In genomic region chr16:45873397-45873796, GRCm38 (mm10) we compare ENCODE assay signal across 12 mouse cellular contexts.
DNase-seq lines count a peak whose midpoint lies in the region; ATAC-seq lines count a peak whose summit lies in the region.
"Had no signal": no experiment of that assay in that cellular context is flagged by ENCODE, and none has a peak within 500 bp of the region (broad histone marks: within the 10 kb centered on the region; RNA-seq: fewer than 3 reads in every experiment).

No protein-coding gene starts in this region.

- peak; percentile 59 to 63 for DNase-seq in cerebellum, postnatal 14 days
- DNase-seq in cerebellum, postnatal 4 days (ENCODE audit: low spot score in 2 of 2): no peak
- peak; percentile 58 for DNase-seq in adipocyte (ENCODE audit: low spot score)
- no peak for DNase-seq in hindbrain, embryonic 10.5 days (ENCODE audit: low spot score)
- DNase-seq: cerebellum, adult 18-20 months had no signal

- H3K9ac ChIP-seq in heart, embryonic 12.5 days: no peak overlapping the region
- no peak overlapping the region for H3K9ac ChIP-seq in lung, embryonic 15.5 days
- H3K9ac ChIP-seq in midbrain, embryonic 15.5 days: no peak overlapping the region
- H3K9ac ChIP-seq: limb, embryonic 13.5 days; midbrain, embryonic 12.5 days had no signal

- H3K4me1 ChIP-seq in heart, embryonic 12.5 days (replicated peaks): peaks cover 11% of the 10 kb centered on the region
- peaks cover 30% of the 10 kb centered on the region for H3K4me1 ChIP-seq in lung, embryonic 15.5 days
- no peaks in the 10 kb centered on the region for H3K4me1 ChIP-seq in hindbrain, embryonic 10.5 days (replicated peaks)
- H3K4me1 ChIP-seq in midbrain, embryonic 15.5 days: no peaks in the 10 kb centered on the region
- H3K4me1 ChIP-seq: midbrain, embryonic 12.5 days had no signal

- ATAC-seq in heart, embryonic 12.5 days (ENCODE audit: insufficient number of reproducible peaks, low FRiP score): no peak
- peak; percentile 68; the same call in 1 of the 2 replicates for ATAC-seq in lung, embryonic 15.5 days (ENCODE audit: borderline replicate concordance, extremely low read depth, low FRiP score, low TSS enrichment)
- no peak for ATAC-seq in erythroblast, adult 5-6 weeks (replicated peaks; ENCODE audit: low FRiP score, poor library complexity, severe bottlenecking)
- ATAC-seq in midbrain, embryonic 15.5 days (replicated peaks): no peak

- peak overlapping the region; percentile 21; the same call in 1 of the 2 replicates for H3K4me2 ChIP-seq in heart, embryonic 12.5 days
- H3K4me2 ChIP-seq in lung, embryonic 15.5 days: no peak overlapping the region
- H3K4me2 ChIP-seq in midbrain, embryonic 15.5 days: no peak overlapping the region
- H3K4me2 ChIP-seq: limb, embryonic 13.5 days; midbrain, embryonic 12.5 days had no signal

- no peaks in the 10 kb centered on the region for H3K9me3 ChIP-seq in heart, embryonic 12.5 days (replicated peaks)
- no peaks in the 10 kb centered on the region for H3K9me3 ChIP-seq in lung, embryonic 15.5 days
- H3K9me3 ChIP-seq in hindbrain, embryonic 10.5 days: no peaks in the 10 kb centered on the region
- H3K9me3 ChIP-seq in midbrain, embryonic 15.5 days: no peaks in the 10 kb centered on the region
- H3K9me3 ChIP-seq: limb, embryonic 13.5 days; midbrain, embryonic 12.5 days had no signal

- H3K36me3 ChIP-seq in heart, embryonic 12.5 days: no peaks in the 10 kb centered on the region
- H3K36me3 ChIP-seq in lung, embryonic 15.5 days: no peaks in the 10 kb centered on the region
- H3K36me3 ChIP-seq in hindbrain, embryonic 10.5 days: no peaks in the 10 kb centered on the region
- H3K36me3 ChIP-seq in midbrain, embryonic 15.5 days (replicated peaks): no peaks in the 10 kb centered on the region
- H3K36me3 ChIP-seq: limb, embryonic 13.5 days; midbrain, embryonic 12.5 days had no signal

- no peak overlapping the region for H3K27ac ChIP-seq in heart, embryonic 12.5 days (ENCODE audit: poor library complexity, severe bottlenecking)
- H3K27ac ChIP-seq in lung, embryonic 15.5 days: peak overlapping the region; percentile 57
- H3K27ac ChIP-seq in hindbrain, embryonic 10.5 days: no peak overlapping the region
- no peak overlapping the region for H3K27ac ChIP-seq in midbrain, embryonic 15.5 days
- H3K27ac ChIP-seq: kidney, postnatal 0 days; limb, embryonic 13.5 days; midbrain, embryonic 12.5 days had no signal

- no peak overlapping the region for H3K4me3 ChIP-seq in heart, embryonic 12.5 days
- no peak overlapping the region for H3K4me3 ChIP-seq in lung, embryonic 15.5 days
- H3K4me3 ChIP-seq in hindbrain, embryonic 10.5 days: no peak overlapping the region
- no peak overlapping the region for H3K4me3 ChIP-seq in midbrain, embryonic 15.5 days
- H3K4me3 ChIP-seq: limb, embryonic 13.5 days; midbrain, embryonic 12.5 days had no signal

- H3K27me3 ChIP-seq in heart, embryonic 12.5 days (replicated peaks): no peaks in the 10 kb centered on the region
- H3K27me3 ChIP-seq in lung, embryonic 15.5 days: no peaks in the 10 kb centered on the region
- H3K27me3 ChIP-seq in hindbrain, embryonic 10.5 days (ENCODE audit: insufficient read depth, poor library complexity, severe bottlenecking): no peaks in the 10 kb centered on the region
- no peaks in the 10 kb centered on the region for H3K27me3 ChIP-seq in midbrain, embryonic 15.5 days (replicated peaks)
- H3K27me3 ChIP-seq: limb, embryonic 13.5 days; midbrain, embryonic 12.5 days had no signal

- 52% methylated on average over 4 of the region's 4 CpGs for WGBS in heart, embryonic 12.5 days
- 54% methylated on average over 4 of the region's 4 CpGs for WGBS in lung, embryonic 15.5 days
- WGBS in hindbrain, embryonic 10.5 days: 88% methylated on average over 4 of the region's 4 CpGs
- 85% methylated on average over 4 of the region's 4 CpGs for WGBS in midbrain, embryonic 15.5 days

Comparison
In these comparisons a context has a peak if more than half of its experiments do, and no peak if none do; other contexts are left out.
1. DNase-seq: peak in cerebellum, postnatal 14 days (2 of 2) and adipocyte (single experiment); none in cerebellum, postnatal 4 days (0 of 2) and hindbrain, embryonic 10.5 days (single experiment).